Mouse (Mus musculus): Measurements from ENCODE around the gene BC030499.

- TF ChIP-seq POLR2A (IDR thresholded peaks at IDR 0.05; ENCODE audit: borderline replicate concordance, control insufficient read depth, low read depth, low read length) (no peak), CTCF (IDR thresholded peaks at IDR 0.05; ENCODE audit: control insufficient read depth, insufficient read depth, low read length) (no peak)
Measured at GRCm38 (mm10) chr11:78332676-78333075, 42.0 kb downstream of the BC030499 start.

Data from bone marrow, adult 2 months (tissue).